Mouse (Mus musculus) testis, postnatal 14 days (tissue): Measurements from ENCODE around the gene Dhh.

Source experiments
- DNase-seq: peaks from one replicate; pipeline ENCODE4 v3.0.0; 2021; ENCODE audit warnings: low spot score

Dhh gene

DNA sequence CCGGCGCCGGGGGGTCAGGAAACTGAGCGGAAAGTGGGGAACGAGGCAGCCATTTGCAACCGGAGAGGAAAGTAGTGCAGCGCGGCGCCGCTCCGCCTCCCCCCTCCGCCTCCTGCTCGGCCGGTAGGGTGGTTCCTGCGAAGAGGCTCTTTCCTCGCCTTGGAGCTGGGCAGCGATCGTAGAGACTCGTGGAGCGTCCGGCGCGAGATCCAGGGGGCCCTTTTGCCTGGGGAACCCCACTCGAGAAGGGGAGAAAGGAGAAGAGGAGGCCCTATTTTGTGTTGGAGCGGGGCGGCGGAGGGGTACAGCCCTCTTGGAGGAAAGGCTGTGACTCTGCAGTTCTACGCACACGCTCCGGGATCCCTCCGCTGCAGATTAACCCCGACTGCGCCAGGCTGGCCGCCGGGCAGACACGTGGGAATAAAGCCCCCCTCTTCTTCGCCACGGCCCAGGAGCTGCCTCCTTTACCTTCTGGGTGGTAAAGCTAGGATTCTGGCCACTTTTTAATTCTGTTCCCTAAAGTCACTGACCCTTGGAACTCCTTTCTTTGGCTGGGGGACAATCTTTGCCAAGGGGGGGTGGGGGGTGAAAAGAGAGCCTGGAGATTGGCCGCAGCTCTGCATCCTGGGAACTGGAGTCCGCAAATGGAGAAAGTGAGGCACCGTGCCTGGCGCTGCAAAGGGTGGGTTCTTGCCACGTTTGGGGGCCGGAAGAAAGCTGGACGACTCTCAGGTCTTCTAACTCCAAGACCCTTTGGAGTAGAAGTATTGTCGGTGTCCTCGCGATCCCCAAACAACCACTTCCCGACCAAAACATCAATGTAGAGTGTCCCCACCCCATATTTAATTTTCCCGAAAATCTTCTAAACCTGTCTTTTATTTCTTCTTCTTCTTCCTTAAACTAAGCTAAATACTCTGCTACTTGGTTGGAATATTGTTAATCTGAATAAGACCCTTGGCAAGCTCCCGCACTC is 26.1 kb downstream of the Dhh start:
- DNase-seq: peak; percentile 94

DNA sequence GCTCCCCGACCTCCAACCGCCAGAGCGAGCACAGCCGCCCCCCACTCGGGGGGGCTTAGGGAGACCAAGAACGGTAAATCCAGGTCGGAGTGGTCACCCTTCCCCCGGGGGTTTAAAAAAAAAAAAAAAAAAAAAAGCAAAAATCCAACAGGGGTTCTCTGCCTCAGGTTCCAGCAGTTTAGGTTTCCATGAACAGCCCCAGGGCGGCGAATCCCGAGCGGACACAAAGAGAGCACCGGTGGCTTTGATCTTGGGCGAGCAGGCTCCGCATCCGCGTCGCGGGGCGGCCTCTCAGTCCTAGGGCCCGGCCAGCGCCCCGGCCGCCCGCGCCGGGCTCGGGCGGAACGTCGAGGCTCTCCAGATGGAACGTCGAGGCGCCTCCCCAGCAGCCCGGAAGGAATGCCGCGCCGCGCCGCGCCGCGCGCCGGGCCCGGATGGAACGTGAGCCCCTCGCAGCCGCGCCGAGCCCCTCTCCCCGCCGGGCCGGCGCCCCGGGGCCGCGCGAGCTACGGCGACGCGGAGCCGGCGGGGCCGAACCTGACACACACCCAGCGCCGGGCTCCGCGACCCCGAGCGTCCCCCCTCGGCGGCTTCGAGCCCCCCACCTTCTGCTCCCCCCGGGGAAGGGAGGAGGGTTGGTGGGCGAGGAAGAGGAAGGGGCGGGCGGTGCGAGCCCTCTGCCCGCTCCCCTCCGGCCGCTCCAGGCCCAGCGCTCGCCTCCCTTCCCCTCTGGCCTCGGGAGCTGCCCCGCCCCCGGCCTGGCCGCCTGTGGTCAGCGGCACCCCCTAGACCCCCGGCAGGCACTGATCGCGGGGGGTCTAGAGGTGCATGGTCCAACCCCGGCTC is 27.0 kb downstream of the Dhh start, which contains the start of gene Kmt2d:
Kmt2d (minus strand) TSS at position 135 of the 846 bp plus-strand sequence.
- DNase-seq: peak; percentile 80

DNA sequence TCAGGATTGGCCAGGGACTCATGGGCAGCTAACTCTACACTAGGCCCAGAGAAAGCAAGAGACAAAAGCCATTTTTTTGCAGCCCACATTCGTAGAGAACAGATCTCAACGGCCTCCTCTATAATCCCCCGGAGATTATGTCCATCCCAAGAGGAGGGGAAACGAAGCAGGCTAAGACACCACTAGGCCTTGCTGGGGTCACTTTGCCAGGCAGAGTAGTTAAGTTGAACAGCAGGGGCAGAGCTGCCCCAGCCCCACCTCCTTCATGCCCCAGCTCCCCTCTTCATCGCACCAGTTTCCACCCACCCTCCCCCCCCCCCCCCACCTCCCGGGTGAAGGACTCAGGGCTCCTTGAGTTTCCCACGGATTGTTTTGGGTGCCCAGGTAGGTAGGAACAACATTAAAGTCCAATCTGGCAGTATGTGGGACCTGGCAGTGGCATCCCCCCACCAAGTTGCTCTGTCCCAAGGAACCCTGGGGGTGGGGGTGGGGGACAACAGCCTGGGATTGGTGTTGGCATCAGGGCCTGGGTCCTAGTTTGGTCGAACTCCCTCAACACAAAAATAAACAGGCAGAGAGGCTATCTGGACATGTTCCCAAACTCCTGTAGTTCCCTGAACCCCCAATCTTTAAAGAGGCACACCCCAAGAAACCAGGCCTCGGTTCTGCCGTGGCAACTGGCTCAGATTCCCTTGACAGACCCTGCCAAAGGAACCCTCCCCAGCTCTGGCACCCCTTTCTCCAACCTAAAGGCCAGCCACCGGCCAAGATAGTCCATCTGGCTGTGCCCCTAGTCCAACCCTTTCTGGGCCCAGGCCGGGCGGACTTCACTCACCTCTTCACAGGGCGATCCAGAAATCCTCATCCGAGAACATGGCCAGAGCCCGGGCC is 27.9 kb downstream of the Dhh start:
- no peak for DNase-seq

- no peak for DNase-seq
These were observed 28.8 kb downstream of the Dhh start for GRCm38 (mm10) chr15:98869342-98870178.

DNA sequence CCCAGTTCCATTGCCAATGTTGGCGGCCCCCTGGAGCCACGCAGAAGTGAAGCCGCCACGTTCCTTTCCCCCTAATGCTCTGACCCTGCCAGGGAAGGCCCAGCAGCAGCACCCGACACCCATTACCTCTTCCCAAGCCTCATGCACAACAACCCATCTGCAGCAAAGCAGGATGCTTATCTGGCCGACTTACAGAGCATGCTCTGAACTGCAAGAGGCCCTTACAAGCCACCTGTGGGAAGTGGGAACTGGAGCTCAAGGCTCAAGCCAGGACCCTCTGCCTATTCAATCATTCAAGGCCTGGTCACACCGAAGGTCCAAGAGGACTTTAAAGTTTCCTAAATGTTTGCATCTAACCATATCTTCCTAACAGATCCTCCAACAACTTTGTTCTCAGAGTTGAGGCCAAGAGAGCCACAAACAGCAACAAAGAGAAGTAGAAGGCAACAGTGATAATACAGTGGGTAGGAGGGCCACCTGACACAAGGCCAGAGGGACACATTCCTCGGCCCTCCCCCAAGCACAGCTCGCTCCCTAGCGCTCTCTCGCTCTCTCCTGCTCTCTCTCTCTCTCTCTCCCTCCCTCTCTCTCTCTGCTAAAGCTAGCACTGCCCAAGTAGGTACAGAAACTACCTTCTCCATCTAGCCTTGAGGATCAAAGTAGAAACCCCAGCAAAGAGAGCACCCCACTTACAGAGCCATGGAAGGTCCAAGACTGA is 29.8 kb downstream of the Dhh start:
- no peak for DNase-seq

DNA sequence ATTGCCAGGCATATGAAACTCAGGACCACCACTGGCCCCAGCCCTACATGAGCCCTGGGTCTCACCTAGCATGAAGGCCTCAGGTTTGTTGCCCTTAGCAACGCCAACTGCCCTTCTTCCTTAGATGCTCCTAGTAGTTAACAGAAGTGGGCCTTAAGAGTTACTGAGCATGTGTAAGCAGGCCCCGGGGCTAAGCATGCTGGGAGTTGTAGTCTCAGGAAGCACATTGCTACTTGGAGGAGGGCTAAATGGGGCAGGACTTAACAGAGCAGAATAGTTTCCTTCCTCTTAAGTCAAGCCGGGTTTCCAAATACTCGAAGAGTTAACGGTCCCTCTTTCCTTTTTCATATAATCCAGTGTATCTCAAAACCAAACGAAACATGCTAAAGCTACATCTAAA is 31.0 kb downstream of the Dhh start:
- DNase-seq: no peak

GRCm38 (mm10) chr15:98866501-98866900 is 31.8 kb downstream of the Dhh start:
- no peak for DNase-seq

GRCm38 (mm10) chr15:98865771-98866170 is 32.6 kb downstream of the Dhh start:
- no peak for DNase-seq

DNA sequence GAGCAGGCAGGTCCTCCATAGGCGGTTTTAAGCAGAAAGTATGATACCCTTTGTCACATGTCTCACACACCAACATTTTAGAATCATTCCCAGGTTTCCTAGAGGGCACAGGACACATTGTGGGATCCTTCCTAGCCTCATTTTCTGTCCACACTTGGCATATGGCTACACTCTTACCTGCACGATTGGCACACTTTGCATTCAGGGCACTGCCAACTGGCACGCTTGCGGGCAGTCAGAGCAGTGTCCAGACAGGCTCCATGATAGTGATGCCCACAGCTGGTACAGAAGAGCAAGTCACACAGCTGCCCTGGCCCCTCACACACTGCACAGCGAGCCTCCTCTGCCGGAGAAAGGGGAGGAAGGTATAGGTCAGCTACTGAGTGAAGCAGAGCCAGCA is 33.4 kb downstream of the Dhh start:
- no peak for DNase-seq

- no peak for DNase-seq
These were observed 34.8 kb downstream of the Dhh start for GRCm38 (mm10) chr15:98863451-98863958.

DNA sequence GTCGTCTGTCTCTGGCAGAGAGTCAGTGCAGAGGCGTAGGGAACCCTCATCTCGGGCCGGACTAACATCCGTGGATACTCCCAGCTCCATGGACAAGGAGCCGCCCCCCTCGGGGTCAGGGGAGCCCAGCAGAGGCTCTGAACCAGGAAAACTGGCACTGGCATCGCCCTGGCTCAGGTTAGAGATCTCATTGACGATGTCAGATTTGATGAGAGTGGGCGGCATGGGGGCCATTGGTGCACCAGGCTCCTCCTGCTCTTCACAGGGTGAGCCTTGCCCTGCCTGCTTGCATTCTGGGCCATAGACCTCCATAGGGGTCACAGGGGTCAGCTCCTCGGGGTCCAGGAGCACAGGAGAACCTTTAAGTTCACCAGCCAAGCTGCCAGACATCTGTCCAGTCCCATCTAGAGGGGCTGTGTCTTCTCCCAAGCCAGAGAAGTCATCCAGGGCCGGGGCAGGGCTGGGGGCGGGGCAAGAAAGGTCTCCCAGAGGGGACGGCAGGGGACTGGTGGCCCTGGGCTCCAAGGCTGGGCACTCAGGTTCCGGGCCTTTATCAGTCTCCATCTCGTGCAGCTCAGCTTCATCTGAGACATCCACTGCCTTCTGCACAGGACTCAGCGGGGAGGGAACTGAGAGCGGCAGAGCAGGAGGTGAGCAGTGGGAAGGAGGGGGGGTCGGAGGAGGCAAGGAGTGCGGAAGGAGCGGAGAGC is 36.5 kb downstream of the Dhh start:
- DNase-seq: no peak

GRCm38 (mm10) chr15:98860921-98861320 is 37.4 kb downstream of the Dhh start:
- no peak for DNase-seq

DNA sequence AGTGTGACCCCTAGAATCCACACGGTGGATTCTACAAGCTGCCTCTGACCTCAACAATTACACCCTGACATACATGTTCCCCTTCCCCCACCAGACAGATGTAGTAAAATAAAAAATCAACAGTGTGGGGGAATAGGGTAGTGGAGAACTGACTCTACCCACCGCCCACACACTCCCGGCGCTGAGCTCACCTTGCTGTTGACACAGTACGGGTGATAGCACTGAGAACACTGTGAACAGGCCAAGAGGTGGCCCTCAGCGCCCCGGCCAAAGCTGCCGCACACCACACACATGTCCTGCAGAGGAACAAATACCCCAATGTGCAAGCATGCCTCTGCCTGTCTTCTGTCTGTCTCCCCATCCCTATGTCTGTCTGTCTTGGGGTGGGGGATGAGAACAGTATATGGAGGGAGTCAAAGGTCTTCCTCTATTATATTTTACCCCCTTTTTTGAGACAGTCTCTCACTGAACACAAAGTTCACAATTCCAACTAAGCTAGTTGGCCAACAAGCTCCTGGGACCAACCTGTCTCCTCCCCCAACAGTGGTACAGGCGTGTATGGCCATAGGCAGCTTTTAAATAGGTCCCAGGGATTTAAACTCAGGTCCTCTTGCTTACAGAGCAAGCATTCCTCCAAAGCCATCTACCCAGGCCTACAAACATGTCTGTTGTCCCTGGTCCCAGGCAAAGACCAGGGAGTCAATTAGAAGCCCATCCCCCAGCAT is 38.9 kb downstream of the Dhh start:
- peak; percentile 73 for DNase-seq

- no peak for DNase-seq
These were observed 44.1 kb downstream of the Dhh start for GRCm38 (mm10) chr15:98854214-98854613.

- DNase-seq: no peak
These were observed 45.0 kb downstream of the Dhh start for GRCm38 (mm10) chr15:98853161-98853937.

GRCm38 (mm10) chr15:98852733-98853132 is 45.6 kb downstream of the Dhh start:
- no peak for DNase-seq

- no peak for DNase-seq
These were observed 46.3 kb downstream of the Dhh start for GRCm38 (mm10) chr15:98852071-98852470.
